Mouse (Mus musculus) gastrocnemius, adult 18-20 months (tissue): ENCODE results near the gene Drg1. TPM values are rescaled to one million over a fixed set of nuclear protein-coding genes. Genes with fewer than 3 reads are reported as not detected.
"Not testable (repeated sequence)": the region's sequence is repeated elsewhere in the genome, so short reads cannot be mapped to it uniquely, and the experiment has no call there.

Experiments used
- DNase-seq: peaks from one replicate; pipeline ENCODE4 v3.0.0; 2021; ENCODE audit warnings: low spot score
- total RNA-seq, 2 experiments: library from RNA; stranded (reverse); gene quantifications; 2 replicates each; pipeline ENCODE4 v1.2.3; 2021

Drg1 gene
- total RNA-seq, 2 experiments from 2014 or later, result 44.5 to 45.0 TPM

- peak; percentile 54 for DNase-seq
These were observed 97.2 kb downstream of the Drg1 start for GRCm38 (mm10) chr11:3169042-3169441.

GRCm38 (mm10) chr11:3167571-3168001, 98.6 kb downstream of the Drg1 start:
- peak; percentile 59 for DNase-seq

- not testable (repeated sequence) for DNase-seq
These were observed 99.1 kb downstream of the Drg1 start for GRCm38 (mm10) chr11:3167129-3167528.

GRCm38 (mm10) chr11:3166321-3166720, 99.9 kb downstream of the Drg1 start:
- DNase-seq, result peak; percentile 67

GRCm38 (mm10) chr11:3165210-3165782, 100.9 kb downstream of the Drg1 start:
- not testable (repeated sequence) for DNase-seq

- DNase-seq, result not testable (repeated sequence)
These were observed 102.6 kb downstream of the Drg1 start for GRCm38 (mm10) chr11:3163661-3164060.

DNA sequence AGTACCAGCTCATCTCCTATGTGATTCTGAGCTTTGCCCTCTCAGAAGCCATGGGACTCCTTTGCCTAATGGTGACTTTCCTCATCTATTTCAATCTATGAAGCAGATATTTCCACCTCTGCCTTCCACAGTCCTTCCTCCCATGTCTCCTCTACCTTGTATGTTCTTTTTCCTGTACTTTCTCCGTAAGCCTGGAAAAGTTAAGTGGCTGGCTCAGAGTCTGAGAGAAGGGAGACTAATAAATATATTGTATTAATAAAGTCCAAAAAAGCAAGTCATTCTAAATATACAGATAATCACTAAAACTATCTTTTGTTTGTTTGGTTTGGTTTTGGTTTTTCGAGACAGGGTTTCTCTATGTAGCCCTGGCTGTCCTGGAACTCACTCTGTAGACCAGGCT, 103.1 kb downstream of the Drg1 start:
- peak; percentile 76 for DNase-seq

DNA sequence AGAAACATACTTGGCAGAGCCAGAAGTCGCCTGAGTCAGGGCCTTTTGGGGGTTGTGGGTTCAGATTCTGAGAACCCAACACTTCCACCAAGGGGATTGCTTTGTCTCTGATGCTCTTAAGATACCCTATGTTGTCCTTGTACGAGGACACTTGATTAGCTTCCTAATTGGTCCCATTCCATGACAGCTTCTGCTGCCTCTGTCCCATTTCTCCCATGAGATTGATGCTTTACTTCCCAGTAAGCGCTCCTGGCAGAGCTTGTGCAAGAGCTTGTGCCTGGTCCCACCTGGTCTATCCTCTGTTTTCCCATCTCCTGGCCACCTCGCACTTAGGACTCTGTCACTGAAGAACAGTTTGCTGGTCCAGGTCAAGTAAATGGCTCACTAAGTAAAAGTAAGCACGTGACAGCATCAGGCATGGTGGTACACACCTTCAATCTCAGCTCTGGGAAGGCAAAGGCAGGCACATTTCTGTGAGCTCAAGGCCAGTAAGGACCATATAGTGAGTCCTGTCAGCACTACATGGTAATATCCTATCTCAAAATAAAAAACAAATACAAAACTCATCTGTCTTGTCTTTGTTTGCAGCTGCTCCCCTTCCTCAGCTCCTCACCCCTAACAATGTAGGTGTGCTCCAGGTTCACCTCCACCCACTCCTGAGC, 103.8 kb downstream of the Drg1 start:
- DNase-seq, result peak; percentile 74

DNA sequence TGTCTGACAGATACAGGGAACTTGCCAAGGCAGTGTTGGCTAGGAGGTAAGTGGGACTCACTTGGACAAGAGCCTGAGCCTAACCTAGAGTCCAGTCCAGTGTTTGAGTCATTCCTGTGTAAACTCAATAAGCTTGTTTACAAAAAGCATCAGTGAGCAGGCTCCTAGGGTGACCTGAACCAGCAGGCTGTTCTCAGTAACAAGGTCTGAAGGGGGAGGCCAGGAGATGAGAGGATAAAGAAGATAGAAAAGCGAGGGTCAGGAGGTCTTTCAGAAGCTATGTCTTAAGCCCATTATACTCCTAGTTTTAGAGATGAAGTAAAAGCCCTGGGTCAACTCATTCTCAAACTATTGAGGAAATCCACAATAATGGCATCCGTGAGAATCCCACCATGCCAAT, 104.8 kb downstream of the Drg1 start:
- peak; percentile 76 for DNase-seq

GRCm38 (mm10) chr11:3158800-3159199, 107.4 kb downstream of the Drg1 start:
- DNase-seq, result not testable (repeated sequence)

- DNase-seq, result peak; percentile 38
These were observed 108.2 kb downstream of the Drg1 start for GRCm38 (mm10) chr11:3157996-3158395.

- not testable (repeated sequence) for DNase-seq
These were observed 109.2 kb downstream of the Drg1 start for GRCm38 (mm10) chr11:3156991-3157390.

- peak; percentile 93 for DNase-seq
These were observed 112.4 kb downstream of the Drg1 start for GRCm38 (mm10) chr11:3153666-3154397.

DNA sequence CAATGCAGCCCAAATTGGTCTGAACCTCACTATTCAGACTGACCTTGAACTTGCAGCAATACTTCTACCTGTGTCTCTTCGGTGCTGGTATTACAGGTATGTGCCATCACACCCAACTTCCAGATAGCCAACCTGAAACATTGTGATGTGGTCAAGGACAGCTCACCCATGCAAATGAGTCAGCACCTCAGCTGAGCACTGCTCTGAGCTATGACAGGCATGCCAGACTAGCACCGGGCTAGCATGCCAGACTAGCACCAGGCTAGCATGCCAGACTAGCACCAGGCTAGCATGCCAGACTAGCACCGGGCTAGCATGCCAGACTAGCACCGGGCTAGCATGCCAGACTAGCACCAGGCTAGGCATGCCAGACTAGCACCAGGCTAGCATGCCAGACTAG, 114.9 kb downstream of the Drg1 start:
- DNase-seq, result not testable (repeated sequence)

GRCm38 (mm10) chr11:3150677-3151003, 115.6 kb downstream of the Drg1 start:
- DNase-seq, result not testable (repeated sequence)

- DNase-seq, result peak; percentile 34
These were observed 116.1 kb downstream of the Drg1 start for GRCm38 (mm10) chr11:3150003-3150676.

GRCm38 (mm10) chr11:3149471-3149870, 116.7 kb downstream of the Drg1 start:
- DNase-seq, result not testable (repeated sequence)

GRCm38 (mm10) chr11:3146806-3147205, 119.4 kb downstream of the Drg1 start:
- DNase-seq, result not testable (repeated sequence)

- not testable (repeated sequence) for DNase-seq
These were observed 120.7 kb downstream of the Drg1 start for GRCm38 (mm10) chr11:3145359-3146165.

- not testable (repeated sequence) for DNase-seq
These were observed 122.2 kb downstream of the Drg1 start for GRCm38 (mm10) chr11:3143984-3144383.

GRCm38 (mm10) chr11:3142413-3142812, 123.8 kb downstream of the Drg1 start:
- DNase-seq, result peak; percentile 88
